Mouse (Mus musculus) ES-CJ7 (cell line): ENCODE measurements around the gene Spcs2.

Source experiments
- DNase-seq: peaks from one replicate; pipeline ENCODE4 v3.0.0; 2011; ENCODE audit warnings: low read depth, low spot score

The Spcs2 gene

DNA sequence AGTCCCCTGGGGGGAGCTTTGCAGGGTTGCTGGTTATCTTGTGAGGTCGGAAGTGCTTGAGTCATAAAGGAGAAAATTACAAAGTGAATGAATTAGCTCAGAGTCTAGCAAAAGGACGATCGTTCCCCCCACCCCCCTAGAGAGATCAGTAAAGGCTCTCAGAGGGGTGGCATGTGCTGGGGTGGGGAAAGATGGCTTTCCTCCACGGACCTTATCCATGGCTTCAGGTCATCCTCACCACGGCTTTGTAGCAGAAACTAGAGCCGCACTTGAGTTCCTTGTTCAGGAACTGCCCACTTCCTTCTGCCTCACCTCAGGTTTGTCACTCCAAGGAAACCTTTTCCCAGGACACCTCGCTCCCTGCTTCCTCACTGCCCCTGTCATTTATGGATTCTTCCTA lies at the start of gene Spcs2:
Gene Spcs2 (minus strand): TSS at position 101 of the 400 bp plus-strand sequence.
- DNase-seq: no peak

DNA sequence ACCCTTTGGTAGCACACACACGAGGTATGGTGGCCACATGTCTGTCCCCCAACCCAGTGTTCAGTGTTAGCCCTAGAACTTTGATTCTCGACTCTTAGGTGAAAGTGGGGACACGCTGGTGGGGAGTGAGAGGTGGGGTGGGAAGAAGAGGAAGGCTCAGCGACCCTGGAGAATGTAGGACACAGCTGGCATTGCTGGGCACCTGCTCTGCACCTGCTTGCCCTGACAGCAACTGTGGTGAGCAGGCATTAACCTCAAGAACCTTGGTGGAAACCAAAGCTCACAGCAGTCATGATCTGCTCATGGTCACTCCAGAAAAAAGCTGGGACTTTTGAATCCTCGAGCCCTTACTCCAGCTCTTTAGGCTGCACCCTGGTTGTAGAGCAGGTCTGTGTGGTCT lies 47.8 kb upstream of the Spcs2 start:
- no peak for DNase-seq

DNA sequence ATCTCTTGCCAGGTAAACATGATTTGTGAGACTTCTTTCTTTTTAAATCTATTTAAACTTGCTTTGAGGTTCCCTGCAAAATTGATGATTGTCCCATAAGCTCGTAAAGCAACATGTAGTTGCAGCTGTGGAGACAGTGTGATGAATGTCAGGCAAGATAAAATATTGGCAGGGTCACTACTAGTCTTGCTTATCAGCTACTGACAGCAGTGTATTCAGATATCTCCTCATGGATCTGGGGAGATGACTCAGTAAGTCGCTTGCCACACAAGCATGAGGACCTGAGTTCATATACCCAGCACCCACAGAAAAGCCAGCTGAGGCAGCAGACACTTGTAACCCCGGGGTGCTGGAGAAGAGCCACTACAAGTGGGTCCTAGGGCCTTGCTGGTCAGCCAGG lies 44.2 kb upstream of the Spcs2 start:
- DNase-seq: no peak

DNA sequence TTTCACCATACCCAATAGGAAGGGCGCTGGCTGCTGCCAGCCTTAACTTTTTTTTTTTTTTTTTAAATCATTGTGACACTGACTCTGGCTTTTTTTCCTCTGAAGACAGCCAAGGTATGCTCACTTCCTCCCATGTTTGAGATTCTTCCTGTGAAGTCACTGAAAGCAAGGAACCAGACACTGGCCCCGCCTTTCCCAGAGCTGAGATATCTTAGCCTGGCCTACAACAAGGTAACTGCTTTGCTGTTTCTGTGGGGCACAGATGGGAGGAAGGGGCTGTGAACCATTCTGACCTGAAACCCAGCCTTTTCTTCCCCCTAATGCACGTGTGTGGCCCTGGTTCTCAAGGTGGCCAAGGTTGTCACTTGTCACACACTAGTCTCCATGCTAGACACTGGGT lies 43.1 kb upstream of the Spcs2 start:
- DNase-seq: no peak

DNA sequence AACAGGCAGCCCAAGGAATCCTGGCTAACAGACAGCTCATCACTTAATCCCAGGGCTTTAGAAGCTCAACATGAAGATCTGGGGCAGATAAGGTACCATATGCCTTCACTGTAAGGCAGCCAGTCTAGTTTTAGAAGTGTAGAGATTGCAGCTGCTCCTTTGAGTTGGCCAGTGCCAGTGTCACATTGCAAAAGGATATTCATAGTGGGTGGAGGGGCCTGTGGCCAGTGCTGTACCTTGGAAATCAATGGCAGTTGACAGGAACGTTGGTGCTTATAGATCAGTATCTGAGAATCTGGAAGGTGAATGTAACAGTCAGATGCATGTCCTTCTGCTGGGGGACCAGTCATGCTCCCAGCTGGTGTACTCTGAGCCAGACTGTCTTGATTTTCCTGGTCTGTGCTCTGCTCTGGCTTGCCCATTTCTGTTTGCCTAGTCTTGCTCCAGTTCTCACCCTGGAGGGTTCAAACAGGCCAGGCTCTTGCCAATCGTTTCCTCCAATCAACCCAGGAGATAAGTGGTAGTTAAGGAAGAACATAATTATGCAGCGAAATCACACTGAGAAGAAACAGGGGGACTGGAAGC lies 41.3 kb upstream of the Spcs2 start:
- DNase-seq: no peak

DNA sequence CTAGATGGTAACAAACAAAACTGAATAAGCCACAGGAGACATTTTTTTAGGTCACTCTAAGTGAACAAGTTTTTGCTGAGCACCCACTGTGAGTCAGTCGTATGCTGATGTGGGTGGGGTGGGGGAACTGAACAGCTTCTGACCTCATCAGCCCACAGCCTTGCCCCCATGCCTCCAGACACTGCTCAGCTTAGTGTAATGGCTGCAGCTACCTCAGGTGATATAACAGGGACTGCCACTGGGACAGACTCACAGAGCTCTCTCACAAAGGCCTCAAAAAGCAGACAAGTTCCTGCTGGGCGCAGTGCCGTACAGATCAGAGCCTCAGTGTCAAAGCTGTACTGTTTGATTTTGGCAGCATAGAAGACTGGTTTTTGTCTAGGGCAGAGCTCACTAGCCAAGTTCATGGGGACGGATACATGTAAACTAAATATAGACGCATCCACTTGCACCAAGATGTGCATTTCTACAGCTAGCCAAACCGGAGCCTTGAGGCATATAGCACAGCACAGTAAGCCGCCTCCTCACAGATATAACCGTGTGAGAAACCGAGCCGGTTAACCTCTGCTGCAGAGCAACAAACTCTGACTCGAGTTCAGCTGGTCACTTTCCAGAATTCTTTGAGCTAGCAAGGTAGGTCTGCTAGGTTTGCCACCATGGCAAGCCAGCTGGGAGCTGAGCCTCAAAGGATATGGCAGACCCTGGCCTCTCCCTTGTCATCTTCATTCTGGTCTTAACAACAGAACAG lies 39.8 kb upstream of the Spcs2 start:
- no peak for DNase-seq

DNA sequence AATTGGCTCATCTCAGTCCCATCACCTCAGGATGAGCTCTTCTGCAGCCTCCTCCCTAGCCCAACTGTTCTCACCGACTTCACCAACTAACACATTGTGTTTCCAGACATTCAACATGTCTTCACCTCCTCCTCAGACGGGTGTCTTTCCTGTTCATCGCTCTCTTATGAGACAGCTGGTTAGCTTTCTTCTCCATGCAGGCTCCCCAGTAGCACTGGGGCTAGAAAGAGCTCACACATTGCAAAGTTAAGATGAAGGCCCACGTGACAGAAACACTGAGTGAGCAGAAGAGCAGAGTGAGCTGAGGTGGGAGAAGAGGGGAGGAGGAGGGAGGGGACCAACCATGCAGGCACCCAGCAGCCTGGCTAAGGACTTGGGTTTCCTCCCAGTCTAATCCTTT lies 38.9 kb upstream of the Spcs2 start:
- DNase-seq: no peak

DNA sequence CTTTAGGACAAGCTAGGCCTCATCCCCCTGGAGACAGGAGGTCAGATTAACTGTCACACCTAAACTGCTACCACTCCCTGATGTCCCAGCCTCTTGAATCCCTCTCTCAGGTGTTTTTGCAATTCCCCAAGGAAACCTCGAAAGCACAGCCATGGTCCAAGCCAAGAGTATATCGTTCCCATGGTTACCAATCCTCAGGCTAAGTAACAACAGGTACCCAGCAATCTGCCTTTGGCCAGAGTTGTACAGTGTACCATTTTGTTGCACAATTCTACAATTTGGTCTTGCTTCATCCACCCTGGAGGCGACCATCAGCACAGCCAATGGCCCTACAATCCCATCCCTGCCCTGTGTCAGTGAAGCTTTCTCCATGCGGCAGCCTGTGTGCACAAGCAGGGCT lies 33.6 kb upstream of the Spcs2 start:
- no peak for DNase-seq

DNA sequence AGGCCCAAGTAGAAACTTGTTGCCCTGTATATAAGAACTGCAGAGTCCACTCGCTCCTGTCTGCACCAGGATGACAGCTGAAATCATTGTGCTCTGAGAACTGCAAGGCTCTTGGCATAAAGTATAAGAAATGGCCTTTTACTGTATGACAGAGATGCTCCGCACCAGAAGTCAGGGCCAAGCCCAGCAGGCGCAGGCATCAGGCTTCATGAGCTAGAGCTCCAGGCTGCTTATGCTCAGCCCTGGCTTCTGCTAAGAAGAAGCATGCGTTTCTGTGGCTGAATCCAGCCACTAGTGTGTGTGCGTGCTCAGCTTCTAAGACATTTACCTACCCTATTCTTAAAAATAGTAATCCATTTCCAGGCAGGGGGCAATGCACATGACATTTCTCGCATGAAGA lies 31.2 kb upstream of the Spcs2 start:
- DNase-seq: no peak

DNA sequence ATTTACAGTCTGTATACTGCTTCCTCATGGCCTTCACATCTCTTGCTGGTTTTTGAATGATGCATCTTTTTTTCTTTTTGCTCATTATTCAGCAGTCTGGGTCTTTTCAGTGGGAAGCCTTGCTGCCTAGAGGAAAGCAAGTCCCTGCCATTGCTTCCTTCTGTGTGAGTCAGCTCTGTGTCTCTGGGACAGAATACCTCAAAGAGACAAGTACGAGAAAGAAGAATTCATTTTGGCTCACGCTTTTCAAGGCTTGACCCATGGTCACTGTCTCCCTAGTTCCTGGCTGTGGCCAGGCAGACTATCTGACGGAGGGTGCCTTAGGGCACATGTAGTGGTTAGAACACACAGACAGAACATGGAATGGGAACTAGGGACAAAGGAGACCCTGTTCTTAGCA lies 30.7 kb upstream of the Spcs2 start:
- DNase-seq: no peak

DNA sequence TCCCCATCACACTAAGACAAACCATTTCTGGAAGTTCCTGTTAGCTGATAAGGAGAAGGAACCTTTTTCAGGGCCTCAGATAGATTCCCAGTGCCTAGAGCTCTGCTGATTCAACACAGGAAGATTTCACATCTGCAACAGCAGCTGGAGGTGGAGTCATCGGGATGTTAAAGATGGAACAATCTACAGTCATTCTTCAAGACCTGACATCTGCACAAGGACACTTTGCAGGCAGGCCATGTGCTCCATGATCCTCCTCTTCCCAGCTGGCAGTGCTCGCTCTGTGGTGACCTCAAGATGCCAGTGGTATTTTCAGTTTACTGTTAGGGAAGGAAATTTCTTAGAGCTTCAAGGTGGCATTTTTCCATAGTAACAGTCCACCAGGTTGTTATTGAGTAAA lies 29.1 kb upstream of the Spcs2 start:
- DNase-seq: no peak

DNA sequence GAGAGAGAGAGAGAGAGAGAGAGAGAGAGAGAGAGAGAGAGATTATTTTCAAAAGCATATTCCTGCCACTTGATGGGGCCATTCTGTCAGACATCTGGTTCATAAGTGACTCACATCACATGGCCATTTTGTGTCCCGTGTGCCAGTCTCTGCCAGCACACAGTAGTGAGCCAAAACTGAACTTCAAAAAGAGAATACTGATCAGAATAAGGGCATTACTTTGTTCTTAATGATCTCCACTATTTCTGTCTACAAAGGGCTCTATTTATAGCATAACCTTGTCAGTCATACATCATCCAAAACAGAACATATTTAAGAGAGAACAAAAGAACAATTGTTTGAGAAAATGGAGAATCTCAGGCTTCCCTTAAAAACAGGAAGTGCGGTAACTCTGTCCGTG lies 28.2 kb upstream of the Spcs2 start:
- DNase-seq: no peak

DNA sequence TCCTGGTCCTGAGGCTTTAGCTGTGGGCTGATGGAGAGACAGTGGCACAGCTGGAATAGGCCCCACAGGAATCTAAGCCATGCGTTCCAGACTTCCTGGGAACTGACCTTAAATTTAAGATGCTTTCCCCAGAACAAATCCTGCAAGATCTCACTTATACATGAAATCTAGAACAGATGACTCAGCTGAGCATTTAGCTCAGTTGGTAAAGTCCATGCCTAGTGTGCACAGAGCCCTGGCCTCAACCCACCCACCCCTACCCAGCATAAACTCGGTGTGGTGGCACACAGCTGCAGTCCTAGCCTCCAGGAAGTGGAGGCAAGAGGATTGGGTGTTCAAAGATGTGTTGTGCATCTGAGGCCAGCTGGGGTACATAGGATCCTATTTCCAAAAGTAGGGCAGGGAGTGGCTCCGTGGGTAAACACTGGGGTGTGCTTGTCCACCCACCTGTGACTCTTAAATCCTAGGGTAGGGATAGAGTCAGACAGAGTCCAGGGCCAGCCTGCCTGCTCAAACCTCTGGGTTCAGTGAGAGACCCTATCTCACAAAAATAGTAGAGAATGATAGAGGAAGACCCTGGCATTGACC lies 27.0 kb upstream of the Spcs2 start:
- no peak for DNase-seq

DNA sequence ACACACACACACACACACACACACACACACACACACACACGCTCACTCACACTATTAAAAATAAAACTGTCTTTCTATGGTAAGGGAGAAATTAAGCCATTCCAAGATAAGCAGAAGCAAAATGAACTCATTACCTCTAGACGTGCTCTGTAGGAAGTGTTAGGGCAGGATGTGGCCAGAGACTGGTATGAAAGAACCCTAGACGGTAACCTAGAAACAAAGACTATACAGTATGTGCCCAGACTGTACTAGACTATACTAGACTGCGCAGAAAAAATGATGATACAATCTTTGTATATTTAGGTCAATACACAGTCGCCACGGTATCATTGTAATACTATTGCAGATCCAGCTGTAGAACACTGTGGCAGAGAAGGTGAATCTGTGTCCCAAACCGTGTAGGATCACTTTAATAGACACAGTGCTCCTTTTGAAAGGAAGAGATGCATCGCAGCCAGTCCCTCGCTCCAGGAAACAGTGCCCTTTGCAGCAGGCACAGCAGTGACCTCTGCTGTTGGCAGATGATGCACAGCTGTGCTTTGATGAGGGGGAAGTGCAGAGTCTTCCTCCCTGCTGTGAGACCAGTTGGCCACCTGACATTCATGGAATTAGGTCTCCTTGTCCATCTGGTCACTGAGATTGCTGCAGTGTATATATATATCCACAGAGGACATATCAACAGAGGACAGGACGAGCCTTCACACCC lies 26.1 kb upstream of the Spcs2 start:
- peak; percentile 11 for DNase-seq

DNA sequence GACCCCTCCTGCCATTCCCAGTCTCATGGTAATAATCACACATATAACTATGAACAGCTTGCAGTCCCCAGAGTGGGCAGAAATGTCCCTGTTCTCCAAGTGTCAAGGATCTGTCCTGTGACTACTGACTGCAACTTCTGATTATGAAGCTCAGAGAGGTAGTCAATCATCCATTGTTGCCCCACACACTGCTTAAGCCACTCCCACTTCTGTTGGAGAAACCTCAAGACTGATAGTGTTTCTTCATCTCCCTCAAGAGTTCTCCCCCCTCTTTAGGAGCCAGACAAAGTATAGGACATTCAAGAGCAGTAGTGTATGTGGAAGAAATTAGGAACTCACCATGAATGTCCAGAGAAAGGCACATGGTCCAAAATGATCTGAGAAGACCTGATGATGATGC lies 24.5 kb upstream of the Spcs2 start:
- DNase-seq: no peak

DNA sequence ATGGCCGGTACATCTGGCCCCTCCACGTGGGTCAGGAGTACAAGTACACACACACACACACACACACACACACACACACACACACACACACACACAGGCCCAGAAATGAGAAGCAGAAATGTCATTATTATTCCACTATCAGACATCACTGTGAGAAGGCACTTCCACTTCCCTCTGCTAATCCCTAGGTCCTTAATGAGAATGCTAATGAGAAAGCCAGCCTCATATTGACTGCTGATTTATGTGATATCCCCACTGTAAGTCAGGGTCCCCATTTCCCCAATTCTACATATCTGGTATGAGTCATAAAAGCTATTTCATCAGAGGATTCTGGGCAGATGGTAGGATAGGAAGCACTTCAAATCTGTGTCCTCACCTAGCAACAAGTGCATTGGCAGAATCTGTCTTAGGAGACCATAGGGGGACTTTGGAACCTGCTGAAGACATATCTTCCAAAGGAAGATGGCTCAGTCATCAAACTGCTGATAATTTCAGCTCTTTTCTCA lies 24.0 kb upstream of the Spcs2 start:
- no peak for DNase-seq

DNA sequence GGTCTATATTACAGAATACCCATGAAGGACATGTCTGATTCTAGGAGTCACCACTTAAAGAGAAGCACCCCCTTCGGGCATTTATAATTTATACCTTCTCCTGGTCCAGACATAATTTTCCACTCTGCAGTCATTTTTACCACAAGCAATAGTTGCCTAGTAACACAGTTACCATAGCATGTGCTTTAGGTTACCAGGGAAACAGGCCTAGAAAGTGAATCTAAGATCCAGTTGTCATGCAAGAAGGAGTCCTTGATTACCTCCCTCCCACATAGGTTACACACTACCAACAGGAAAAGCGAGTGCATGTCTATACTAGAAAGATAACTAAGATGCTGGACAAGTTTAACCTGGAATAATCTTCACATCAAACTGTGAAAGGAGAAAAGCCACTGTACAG lies 15.0 kb upstream of the Spcs2 start:
- DNase-seq: no peak

DNA sequence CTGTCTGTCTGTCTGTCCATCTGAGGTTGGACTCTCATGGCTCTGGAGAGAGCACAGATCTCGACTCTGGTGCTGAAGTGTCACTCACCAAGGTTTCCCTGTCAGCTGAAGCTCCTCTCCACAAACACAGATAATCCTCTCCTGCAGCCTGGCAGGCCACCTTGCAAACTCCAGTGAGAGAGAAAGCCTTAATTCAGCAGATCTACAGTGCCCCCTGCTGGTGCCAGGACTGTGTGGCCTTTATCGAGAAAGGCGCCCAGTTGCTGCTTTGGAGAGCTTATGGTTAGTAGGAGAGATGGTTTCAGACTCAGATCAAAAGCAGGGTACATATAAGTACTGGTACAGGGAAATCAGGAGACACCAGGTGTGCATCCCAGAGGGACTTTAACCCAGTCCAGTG lies 13.1 kb upstream of the Spcs2 start:
- DNase-seq: peak; percentile 79

DNA sequence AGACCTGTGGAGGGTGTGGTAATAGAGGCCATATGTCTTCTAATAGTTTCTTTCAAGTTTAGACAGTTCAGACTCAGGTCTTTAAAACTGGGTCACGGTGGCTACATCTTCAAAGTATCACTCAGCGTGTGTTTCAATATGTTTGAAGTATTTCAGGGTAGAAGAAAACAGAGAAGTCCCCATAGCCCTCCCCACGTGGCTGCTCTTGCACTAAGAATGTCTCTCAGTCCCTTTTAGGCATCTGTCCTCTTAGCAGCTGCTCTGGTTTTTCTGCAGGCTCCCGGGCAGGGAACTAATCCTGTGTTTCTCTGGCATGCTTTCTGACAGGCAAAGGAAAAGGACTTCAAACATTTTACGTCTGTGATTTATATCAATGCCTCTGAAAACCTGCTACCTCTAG lies 12.6 kb upstream of the Spcs2 start:
- no peak for DNase-seq

DNA sequence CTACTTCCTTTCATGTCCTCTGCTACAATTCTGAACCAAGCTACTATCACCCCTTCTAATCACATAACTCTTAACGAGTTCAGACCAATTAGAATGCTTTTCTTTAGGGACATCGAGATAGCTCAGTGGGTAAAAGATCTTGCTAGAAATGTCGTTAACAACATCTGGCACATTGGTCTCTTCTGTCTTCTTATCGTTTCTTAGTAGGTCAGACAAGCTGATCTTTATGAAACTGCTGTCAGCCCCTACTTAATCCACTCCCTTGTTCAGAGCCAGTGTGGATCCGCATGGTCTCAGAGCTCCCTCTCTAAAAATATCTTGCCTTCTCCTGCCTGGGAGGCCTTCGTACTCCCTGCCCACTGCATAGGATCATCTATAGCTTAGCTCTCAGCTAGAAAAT lies 10.7 kb upstream of the Spcs2 start:
- no peak for DNase-seq

DNA sequence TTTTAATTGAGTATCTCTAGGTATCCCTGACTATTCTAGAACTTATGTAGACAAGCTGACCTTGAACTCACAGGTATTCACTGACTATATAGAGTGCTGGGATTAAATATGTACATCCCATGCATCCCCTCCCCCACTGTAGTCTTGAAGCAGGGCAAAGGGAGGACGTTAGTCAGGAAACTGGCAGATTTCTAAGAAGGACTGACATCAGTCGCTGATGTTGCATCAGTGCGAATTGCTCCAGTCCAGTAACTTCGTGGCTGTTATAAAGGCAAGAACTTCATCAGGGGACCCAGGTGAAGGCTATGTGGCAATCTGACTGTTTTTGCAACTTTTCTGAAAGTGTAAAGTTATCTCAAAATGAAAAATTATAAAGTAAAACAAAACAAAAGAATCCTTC lies 6.0 kb upstream of the Spcs2 start:
- DNase-seq: no peak

DNA sequence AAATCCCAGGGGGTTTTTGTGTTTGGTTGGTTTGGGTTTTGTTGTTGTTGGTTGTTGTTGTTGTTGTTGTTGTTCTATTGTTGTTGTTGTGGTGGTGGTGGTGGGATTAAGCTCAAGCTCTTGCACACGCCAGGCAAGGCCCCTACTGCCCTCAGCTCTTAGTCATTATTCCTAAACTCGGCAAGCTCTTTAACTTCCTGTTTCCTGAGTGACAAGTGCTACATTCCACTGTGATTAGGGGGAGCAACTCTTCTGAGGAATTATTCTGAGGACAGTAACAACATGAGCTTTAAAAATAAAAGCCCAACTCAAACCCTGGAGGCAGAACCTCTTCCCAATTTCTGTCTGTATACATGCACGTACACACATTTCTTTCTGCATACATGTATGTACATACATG lies 2.0 kb upstream of the Spcs2 start:
- no peak for DNase-seq
